Mouse (Mus musculus): ENCODE measurements around the gene Mbl2. TPM values are rescaled to one million over a fixed set of nuclear protein-coding genes. Genes with fewer than 3 reads are reported as not detected.
"Not testable (repeated sequence)": the region's sequence is repeated elsewhere in the genome, so short reads cannot be mapped to it uniquely, and the experiment has no call there.

Gene Mbl2
- not detected for polyA plus RNA-seq (2017; shearing (Covaris generic))

- ATAC-seq = no peak
Measured at GRCm38 (mm10) chr19:30232691-30233090, at the start of gene Mbl2. Mbl2 (plus strand) TSS chr19:30232942.

GRCm38 (mm10) chr19:30185536-30185935, 47.2 kb upstream of the Mbl2 start:
- no peak for ATAC-seq

- no peak for ATAC-seq
Measured at GRCm38 (mm10) chr19:30187232-30187631, 45.5 kb upstream of the Mbl2 start.

GRCm38 (mm10) chr19:30194999-30195398, 37.7 kb upstream of the Mbl2 start:
- no peak for ATAC-seq

GRCm38 (mm10) chr19:30202177-30202576, 30.6 kb upstream of the Mbl2 start:
- no peak for ATAC-seq

GRCm38 (mm10) chr19:30205159-30205816, 27.5 kb upstream of the Mbl2 start:
- no peak for ATAC-seq

- no peak for ATAC-seq
Measured at GRCm38 (mm10) chr19:30205874-30206273, 26.9 kb upstream of the Mbl2 start.

- ATAC-seq = no peak
Measured at GRCm38 (mm10) chr19:30206981-30207380, 25.8 kb upstream of the Mbl2 start.

- not testable (repeated sequence) for ATAC-seq
Measured at GRCm38 (mm10) chr19:30209006-30209405, 23.7 kb upstream of the Mbl2 start.

- ATAC-seq = no peak
Measured at GRCm38 (mm10) chr19:30214026-30214425, 18.7 kb upstream of the Mbl2 start.

- ATAC-seq = not testable (repeated sequence)
Measured at GRCm38 (mm10) chr19:30215736-30216135, 17.0 kb upstream of the Mbl2 start.

GRCm38 (mm10) chr19:30216186-30216585, 16.6 kb upstream of the Mbl2 start:
- ATAC-seq = no peak

GRCm38 (mm10) chr19:30217335-30217734, 15.4 kb upstream of the Mbl2 start:
- ATAC-seq = no peak

GRCm38 (mm10) chr19:30222593-30222992, 10.1 kb upstream of the Mbl2 start:
- not testable (repeated sequence) for ATAC-seq

GRCm38 (mm10) chr19:30229477-30229876, 3.3 kb upstream of the Mbl2 start:
- ATAC-seq = no peak

- no peak for ATAC-seq
Measured at GRCm38 (mm10) chr19:30234416-30234815, 1.7 kb downstream of the Mbl2 start.

GRCm38 (mm10) chr19:30247359-30247758, 14.6 kb downstream of the Mbl2 start:
- no peak for ATAC-seq

GRCm38 (mm10) chr19:30248822-30249221, 16.1 kb downstream of the Mbl2 start:
- no peak for ATAC-seq

- no peak for ATAC-seq
Measured at GRCm38 (mm10) chr19:30252253-30252652, 19.5 kb downstream of the Mbl2 start.

- no peak for ATAC-seq
Measured at GRCm38 (mm10) chr19:30256339-30256738, 23.6 kb downstream of the Mbl2 start.

GRCm38 (mm10) chr19:30281125-30281524, 48.4 kb downstream of the Mbl2 start:
- no peak for ATAC-seq

GRCm38 (mm10) chr19:30287899-30288490, 55.3 kb downstream of the Mbl2 start:
- no peak for ATAC-seq

All from activated CD4-positive, CD25-positive, alpha-beta regulatory T cell, adult 4 months (primary cell).